Mouse (Mus musculus) forebrain, embryonic 10.5 days (tissue): ENCODE measurements around the gene St8sia1. TPM values are rescaled to one million over a fixed set of nuclear protein-coding genes. Genes with fewer than 3 reads are reported as not detected.
A peak's percentile ranks its signal among the peaks of the same experiment; 100 is the strongest.

Source experiments
- DNase-seq: peaks from one replicate; pipeline ENCODE4 v3.0.0-alpha.2; 2017; ENCODE audit warnings: low spot score; ENCODE audit errors: extremely low spot score
- H3K27ac ChIP-seq: fragments of 300-500 bp; sonication (generic); 2 replicates; pipeline ENCODE4 v1.5.1; 2016; ENCODE audit warnings: mild to moderate bottlenecking
- H3K27me3 ChIP-seq: fragments of 300-500 bp; sonication (generic); 2 replicates; pipeline ENCODE4 v1.6.1; 2016; ENCODE audit warnings: mild to moderate bottlenecking; ENCODE audit not compliant: poor library complexity, severe bottlenecking
- H3K36me3 ChIP-seq: fragments of 300-500 bp; sonication (generic); replicated peaks from 2 replicates; pipeline ENCODE4 v1.6.1; 2016; ENCODE audit warnings: mild to moderate bottlenecking, moderate library complexity
- H3K4me1 ChIP-seq: fragments of 300-500 bp; sonication (generic); 2 replicates; pipeline ENCODE4 v1.6.1; 2016
- H3K4me3 ChIP-seq: fragments of 300-500 bp; sonication (generic); 2 replicates; pipeline ENCODE4 v1.5.1; 2016; ENCODE audit warnings: mild to moderate bottlenecking, moderate library complexity
- H3K9me3 ChIP-seq: fragments of 300-500 bp; sonication (generic); 2 replicates; pipeline ENCODE4 v1.6.1; 2016; ENCODE audit warnings: mild to moderate bottlenecking, moderate library complexity
- WGBS: fragments of 180-500 bp; shearing (Covaris S2); methylation state at CpG from one replicate; pipeline ENCODE4 v1.1.7; 2016; 5-methylcytosine and 5-hydroxymethylcytosine counted together
- polyA plus RNA-seq: library from polyadenylated mRNA; unstranded; fragments of >200 nt; fragmentation: Nextera tagmentation; extraction: Ambion mirVana; gene quantifications from 2 replicates; pipeline ENCODE4 v1.2.1, GENCODE M21; 2016

Gene St8sia1
- polyA plus RNA-seq, 1 experiment from 2014 or later: 2.3 TPM

GRCm38 (mm10) chr6:142878744-142879701 is 85.2 kb downstream of the St8sia1 start:
- peak overlapping the region; percentile 65 for H3K27ac ChIP-seq
- no peak overlapping the region for H3K4me3 ChIP-seq
- H3K4me1 ChIP-seq: peaks cover 52% of the 10 kb centered on the region
- 58% methylated on average over 15 of the region's 15 CpGs for WGBS
- no peaks in the 10 kb centered on the region for H3K36me3 ChIP-seq
- no peaks in the 10 kb centered on the region for H3K27me3 ChIP-seq
- no peak for DNase-seq
- no peaks in the 10 kb centered on the region for H3K9me3 ChIP-seq

GRCm38 (mm10) chr6:142877221-142877620 is 87.0 kb downstream of the St8sia1 start:
- no peak for DNase-seq
- 67% methylated on average over 6 of the region's 6 CpGs for WGBS

GRCm38 (mm10) chr6:142876279-142876899 is 87.9 kb downstream of the St8sia1 start:
- Histone ChIP-seq H3K27ac (peak overlapping the region; percentile 76), H3K4me3 (peak overlapping the region; percentile 10; the same call in 1 of the 2 replicates), H3K27me3 (no peaks in the 10 kb centered on the region), H3K4me1 (peaks cover 56% of the 10 kb centered on the region), H3K9me3 (no peaks in the 10 kb centered on the region), H3K36me3 (no peaks in the 10 kb centered on the region)
- 15% methylated on average over 8 of the region's 8 CpGs for WGBS
- peak; percentile 79 for DNase-seq

More at GRCm38 (mm10) chr6:142877221-142877620, 87.0 kb downstream of the St8sia1 start:
- Histone ChIP-seq H3K9me3 (no peaks in the 10 kb centered on the region), H3K4me1 (peaks cover 56% of the 10 kb centered on the region), H3K36me3 (no peaks in the 10 kb centered on the region), H3K27ac (peak overlapping the region; percentile 76), H3K27me3 (no peaks in the 10 kb centered on the region), H3K4me3 (no peak overlapping the region)

- H3K27ac ChIP-seq: no peak overlapping the region
- H3K4me1 ChIP-seq: peaks cover 41% of the 10 kb centered on the region
- no peaks in the 10 kb centered on the region for H3K9me3 ChIP-seq
- H3K27me3 ChIP-seq: no peaks in the 10 kb centered on the region
- no peaks in the 10 kb centered on the region for H3K36me3 ChIP-seq
- no peak for DNase-seq
- no peak overlapping the region for H3K4me3 ChIP-seq
- WGBS: 80% methylated on average over 11 of the region's 11 CpGs
These were observed 90.3 kb downstream of the St8sia1 start for GRCm38 (mm10) chr6:142873795-142874563.

- no peak for DNase-seq
- H3K27ac ChIP-seq: no peak overlapping the region
- H3K9me3 ChIP-seq: no peaks in the 10 kb centered on the region
- 89% methylated on average over 7 of the region's 7 CpGs for WGBS
- H3K4me1 ChIP-seq: peaks cover 23% of the 10 kb centered on the region
- no peaks in the 10 kb centered on the region for H3K27me3 ChIP-seq
- no peaks in the 10 kb centered on the region for H3K36me3 ChIP-seq
- no peak overlapping the region for H3K4me3 ChIP-seq
These were observed 94.4 kb downstream of the St8sia1 start for GRCm38 (mm10) chr6:142869715-142870422.

- WGBS: 49% methylated on average over 9 of the region's 9 CpGs
- no peaks in the 10 kb centered on the region for H3K9me3 ChIP-seq
- H3K36me3 ChIP-seq: no peaks in the 10 kb centered on the region
- no peaks in the 10 kb centered on the region for H3K27me3 ChIP-seq
- H3K27ac ChIP-seq: peak overlapping the region; percentile 81
- H3K4me3 ChIP-seq: peak overlapping the region; percentile 13; the same call in 1 of the 2 replicates
- no peak for DNase-seq
- peaks cover 19% of the 10 kb centered on the region for H3K4me1 ChIP-seq
These were observed 96.7 kb downstream of the St8sia1 start for GRCm38 (mm10) chr6:142867471-142868055.

- Histone ChIP-seq H3K27ac (peak overlapping the region; percentile 81), H3K4me1 (peaks cover 19% of the 10 kb centered on the region), H3K4me3 (no peak overlapping the region), H3K27me3 (no peaks in the 10 kb centered on the region), H3K36me3 (no peaks in the 10 kb centered on the region), H3K9me3 (no peaks in the 10 kb centered on the region)
- WGBS: 97% methylated on average over 2 of the region's 2 CpGs
- DNase-seq: no peak
These were observed 97.2 kb downstream of the St8sia1 start for GRCm38 (mm10) chr6:142867023-142867422.

GRCm38 (mm10) chr6:142865199-142865598 is 99.1 kb downstream of the St8sia1 start:
- no peaks in the 10 kb centered on the region for H3K9me3 ChIP-seq
- DNase-seq: no peak
- 95% methylated on average over 6 of the region's 6 CpGs for WGBS
- H3K4me3 ChIP-seq: no peak overlapping the region
- H3K4me1 ChIP-seq: peaks cover 19% of the 10 kb centered on the region
- no peaks in the 10 kb centered on the region for H3K36me3 ChIP-seq
- H3K27ac ChIP-seq: no peak overlapping the region
- no peaks in the 10 kb centered on the region for H3K27me3 ChIP-seq

- H3K36me3 ChIP-seq: no peaks in the 10 kb centered on the region
- H3K4me1 ChIP-seq: peaks cover 19% of the 10 kb centered on the region
- no peak for DNase-seq
- no peak overlapping the region for H3K4me3 ChIP-seq
- WGBS: 93% methylated on average over 4 of the region's 4 CpGs
- no peak overlapping the region for H3K27ac ChIP-seq
- no peaks in the 10 kb centered on the region for H3K27me3 ChIP-seq
- H3K9me3 ChIP-seq: no peaks in the 10 kb centered on the region
These were observed 100.4 kb downstream of the St8sia1 start for GRCm38 (mm10) chr6:142863881-142864280.

GRCm38 (mm10) chr6:142862265-142862664 is 102.0 kb downstream of the St8sia1 start:
- Histone ChIP-seq H3K36me3 (no peaks in the 10 kb centered on the region), H3K9me3 (no peaks in the 10 kb centered on the region), H3K27ac (no peak overlapping the region), H3K4me3 (no peak overlapping the region), H3K4me1 (peaks cover 17% of the 10 kb centered on the region), H3K27me3 (no peaks in the 10 kb centered on the region)
- DNase-seq: no peak
- WGBS: 94% methylated on average over 3 of the region's 3 CpGs

- no peak for DNase-seq
- Histone ChIP-seq H3K4me3 (no peak overlapping the region), H3K27me3 (no peaks in the 10 kb centered on the region), H3K36me3 (no peaks in the 10 kb centered on the region), H3K4me1 (peaks cover 13% of the 10 kb centered on the region), H3K27ac (no peak overlapping the region), H3K9me3 (no peaks in the 10 kb centered on the region)
- 90% methylated on average over 1 of the region's 1 CpGs for WGBS
These were observed 103.9 kb downstream of the St8sia1 start for GRCm38 (mm10) chr6:142860396-142860795.

- Histone ChIP-seq H3K9me3 (no peaks in the 10 kb centered on the region), H3K27ac (no peak overlapping the region), H3K4me1 (peaks cover 13% of the 10 kb centered on the region), H3K36me3 (no peaks in the 10 kb centered on the region), H3K4me3 (no peak overlapping the region), H3K27me3 (no peaks in the 10 kb centered on the region)
- DNase-seq: no peak
- WGBS: 95% methylated on average over 4 of the region's 4 CpGs
These were observed 104.3 kb downstream of the St8sia1 start for GRCm38 (mm10) chr6:142859946-142860345.
